Mouse (Mus musculus) olfactory bulb, adult 2 months (tissue): ENCODE data around the gene Olfr1214.

Experiments
- CTCF ChIP-seq: fragments of 200-500 bp; IDR thresholded peaks from 2 replicates; pipeline ENCODE4 v1.5.1; 2012; ENCODE audit warnings: low read depth, mild to moderate bottlenecking, low read length, moderate library complexity; ENCODE audit not compliant: insufficient read depth
- POLR2A ChIP-seq: fragments of 200-500 bp; IDR thresholded peaks from 2 replicates; pipeline ENCODE4 v1.6.1; 2012; ENCODE audit warnings: mild to moderate bottlenecking, low read depth, low read length, moderate library complexity; ENCODE audit not compliant: insufficient read depth

DNA sequence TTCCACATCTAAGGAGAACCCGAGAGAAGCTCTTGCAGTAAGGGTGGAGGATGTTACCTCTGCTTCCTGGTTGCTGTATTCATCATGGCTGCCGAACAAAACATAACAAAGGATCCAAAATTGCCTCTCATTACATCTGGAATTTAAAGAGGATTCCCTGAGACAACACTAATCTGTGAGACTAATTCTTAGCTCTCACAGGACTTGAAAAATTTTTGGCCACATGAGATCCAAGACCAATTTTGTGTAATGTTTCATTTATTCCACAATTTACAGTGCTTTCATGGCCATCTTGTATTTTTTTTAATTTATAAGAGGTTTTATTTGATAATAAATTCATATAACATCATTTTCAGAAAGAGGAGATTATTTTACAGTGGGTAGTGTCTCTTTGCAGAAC, 39.5 kb upstream of the Olfr1214 start, which contains the start of gene Olfr1217:
- TF ChIP-seq CTCF, result no peak
- TF ChIP-seq POLR2A, result no peak
